Mouse (Mus musculus): ENCODE measurements at regions not wholly inside any gene's neighbourhood (a gene's known extent, or its start where the extent isn't known, plus 50 kb on each side); places are given as distances from the start of the nearest gene placed in this dataset.
A peak's percentile ranks its signal among the peaks of the same experiment; 100 is the strongest.
"Not testable (repeated sequence)": the region's sequence is repeated elsewhere in the genome, so short reads cannot be mapped to it uniquely, and the experiment has no call there.

- DNase-seq: no peak
Observed at GRCm38 (mm10) chr3:53792541-53792940, 52.3 kb upstream of the Gm10985 start.

DNA sequence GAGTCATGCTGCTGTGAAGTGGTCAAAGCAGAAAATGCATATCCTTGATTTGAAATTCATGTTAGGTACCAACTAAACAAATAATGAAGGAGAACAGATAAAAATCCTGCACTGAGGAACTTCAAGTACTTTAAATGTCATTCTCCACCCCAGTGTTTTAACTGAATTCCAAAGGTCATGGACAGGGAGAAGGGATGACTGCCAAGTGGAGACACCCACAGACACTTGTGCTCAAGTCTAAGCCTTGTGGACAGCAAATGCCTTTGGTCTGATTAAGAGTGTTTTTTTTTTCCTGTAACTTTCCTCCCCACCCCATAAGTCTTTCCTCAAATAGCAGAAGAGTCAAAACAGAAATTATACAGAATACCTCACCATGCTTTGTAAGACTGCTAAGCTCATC, 55.2 kb upstream of the Gm10985 start:
- DNase-seq: no peak

GRCm38 (mm10) chr3:53785201-53785600, 59.7 kb upstream of the Gm10985 start:
- no peak for DNase-seq

DNA sequence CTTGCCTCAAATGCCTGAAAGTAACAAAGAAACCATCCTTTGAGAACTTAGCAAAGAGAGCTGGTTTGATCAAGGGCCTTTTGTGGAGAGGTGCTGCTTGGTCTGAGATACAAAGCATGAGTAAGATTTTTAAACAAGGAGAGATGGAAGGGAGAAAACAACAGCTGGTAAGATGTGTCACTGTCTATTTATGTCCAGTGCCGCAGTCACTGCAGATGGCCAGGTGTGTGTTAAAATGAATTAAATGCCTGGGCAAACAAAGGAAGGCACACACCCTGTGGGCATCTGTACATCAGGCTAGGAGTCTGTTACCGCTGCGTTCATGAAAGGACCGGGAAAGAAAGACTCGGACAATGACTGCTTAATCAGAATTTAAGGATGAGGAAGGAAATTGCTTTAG, 68.2 kb upstream of the Gm10985 start:
- no peak for DNase-seq

GRCm38 (mm10) chr3:53767601-53768000, 77.3 kb upstream of the Gm10985 start:
- no peak for DNase-seq

DNA sequence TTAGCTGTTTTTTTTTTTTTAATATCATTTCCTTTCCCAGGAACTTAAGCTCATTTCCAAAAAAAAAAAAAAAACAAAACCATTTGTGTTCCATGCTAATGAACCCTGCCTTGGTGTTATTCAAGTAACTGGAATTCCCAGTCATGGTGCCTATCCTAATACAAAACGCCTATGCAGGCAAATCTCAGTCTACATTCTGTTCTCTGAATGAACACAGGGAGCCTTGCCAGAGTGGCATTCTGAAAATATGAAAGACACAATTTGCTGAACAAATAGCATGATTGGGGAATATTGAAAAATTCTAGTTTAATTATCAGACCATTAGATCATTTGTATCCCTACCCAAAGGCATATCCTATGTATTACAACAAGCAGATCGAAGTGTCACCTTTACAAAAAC, 80.9 kb upstream of the Gm10985 start:
- DNase-seq: no peak

DNA sequence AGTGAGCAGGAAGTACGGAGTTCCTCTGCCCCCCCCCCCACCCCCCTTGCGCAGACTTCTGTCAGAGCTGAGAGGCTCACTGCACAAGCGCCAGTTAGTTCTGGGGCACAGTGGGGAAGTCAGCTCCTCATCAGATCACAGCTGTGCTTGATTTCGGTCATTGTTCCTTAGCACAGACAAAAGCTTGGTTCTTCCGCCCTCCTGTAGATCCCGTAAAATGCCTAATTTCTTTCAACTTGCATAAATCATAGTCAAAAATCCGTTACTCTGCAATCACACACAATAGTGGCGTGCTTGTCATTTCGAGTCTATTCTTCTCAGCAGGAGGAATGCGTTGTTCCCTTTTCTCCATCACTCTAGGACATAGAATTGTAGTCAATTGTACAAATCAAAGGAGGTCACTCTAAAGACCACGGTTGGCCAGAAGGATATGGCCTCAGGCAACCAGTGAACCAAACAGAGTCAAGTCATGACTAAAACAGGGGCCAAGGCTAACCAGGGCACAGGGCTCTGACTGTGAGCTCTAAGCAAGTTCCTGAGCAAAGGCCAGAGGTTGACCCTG, 83.3 kb upstream of the Gm10985 start:
- DNase-seq: no peak

- no peak for DNase-seq
Observed at GRCm38 (mm10) chr3:53756115-53756853, 88.6 kb upstream of the Gm10985 start.

GRCm38 (mm10) chr3:53737161-53737560, 80.0 kb upstream of the Frem2 start:
- DNase-seq: no peak

DNA sequence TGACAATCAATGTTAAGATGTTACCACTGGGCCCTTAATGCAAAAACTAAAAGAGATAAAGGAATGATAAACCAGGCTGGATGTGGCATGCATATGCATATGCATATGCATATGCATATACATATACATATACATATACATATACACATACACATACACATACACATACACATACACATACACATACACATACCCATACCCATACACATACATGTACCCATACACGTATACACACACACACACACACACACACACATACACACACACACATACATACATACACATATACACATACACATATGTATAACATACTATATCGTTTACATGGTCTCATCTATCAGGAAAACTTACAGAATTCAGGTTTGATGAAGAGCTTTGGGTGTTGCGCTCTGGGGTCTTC, 78.5 kb upstream of the Frem2 start:
- not testable (repeated sequence) for DNase-seq

DNA sequence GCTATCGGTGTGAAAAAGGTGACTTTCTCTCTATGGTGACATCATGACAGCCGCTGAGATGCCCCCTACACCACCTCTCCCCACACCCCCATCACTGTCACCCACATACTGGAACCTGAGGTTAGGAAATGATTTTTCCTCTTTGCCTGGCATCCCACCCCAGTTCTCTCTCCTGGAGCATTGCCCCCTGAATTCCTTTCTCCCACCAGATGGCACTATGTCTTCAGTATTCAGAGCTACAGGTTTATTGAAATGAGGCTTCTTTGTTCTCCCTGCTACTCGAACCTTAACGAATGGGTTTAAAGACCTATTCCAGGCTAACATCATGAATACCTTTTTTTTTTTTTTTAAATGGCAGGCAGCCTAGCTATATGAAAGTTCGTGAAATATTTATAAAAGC, 78.0 kb upstream of the Frem2 start:
- no peak for DNase-seq

DNA sequence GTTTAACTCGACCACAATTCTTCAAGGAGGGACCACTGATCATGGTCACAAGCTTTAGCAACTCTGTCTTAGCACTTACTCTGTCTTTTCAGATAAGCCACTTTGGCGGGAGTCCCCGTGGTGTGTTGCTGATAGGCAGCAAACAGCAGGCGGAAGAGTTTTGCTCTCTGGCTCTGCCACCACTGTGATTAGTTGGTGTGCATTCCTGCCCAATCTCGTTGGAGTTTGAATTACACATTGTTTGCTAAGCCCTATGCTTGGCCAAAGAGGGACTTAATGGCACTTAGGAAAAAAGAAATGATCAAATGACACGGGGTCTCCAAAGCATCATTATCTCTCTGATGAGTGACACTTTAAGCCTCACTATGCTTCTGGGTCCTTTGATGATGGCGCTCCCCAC, 73.3 kb upstream of the Frem2 start:
- DNase-seq: no peak

DNA sequence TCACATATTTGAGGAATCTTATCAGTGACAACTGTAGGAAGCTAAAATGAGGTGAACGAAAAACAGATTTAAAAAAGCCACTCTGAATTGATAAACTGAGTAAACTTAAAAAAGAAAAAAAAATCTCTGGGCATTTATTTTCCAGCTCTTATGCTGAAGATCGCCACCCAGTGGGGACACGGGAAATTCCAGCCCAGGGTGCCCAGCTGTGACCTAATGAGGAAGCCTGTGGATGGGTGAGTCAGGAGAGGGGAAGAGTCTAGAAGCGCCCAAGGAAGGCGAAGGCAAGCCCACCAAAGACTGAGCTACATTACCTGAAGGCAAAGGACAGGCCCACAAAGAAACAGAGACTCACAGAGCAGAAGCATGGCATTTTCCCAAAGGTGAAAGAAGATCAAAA, 72.7 kb upstream of the Frem2 start:
- peak; percentile 45 for DNase-seq

DNA sequence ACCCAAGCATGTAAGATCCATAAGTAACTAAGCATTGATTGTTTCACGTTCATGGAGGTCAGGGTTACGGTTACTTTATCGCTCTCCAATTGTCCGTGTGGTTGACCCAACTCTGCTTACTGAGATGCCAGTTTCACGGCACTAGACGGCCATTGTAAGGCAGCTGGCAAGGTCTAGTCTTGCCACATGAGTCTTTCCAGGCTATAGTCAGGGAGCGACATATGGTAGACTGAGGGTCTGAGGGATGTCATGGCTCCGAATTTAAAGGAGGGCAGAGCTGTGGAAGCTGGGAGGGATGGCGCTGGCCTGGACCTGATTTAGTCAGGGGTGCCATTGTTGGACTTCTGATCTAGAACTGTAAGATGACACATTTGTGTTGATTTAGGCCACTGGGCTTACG, 72.0 kb upstream of the Frem2 start:
- DNase-seq: no peak

DNA sequence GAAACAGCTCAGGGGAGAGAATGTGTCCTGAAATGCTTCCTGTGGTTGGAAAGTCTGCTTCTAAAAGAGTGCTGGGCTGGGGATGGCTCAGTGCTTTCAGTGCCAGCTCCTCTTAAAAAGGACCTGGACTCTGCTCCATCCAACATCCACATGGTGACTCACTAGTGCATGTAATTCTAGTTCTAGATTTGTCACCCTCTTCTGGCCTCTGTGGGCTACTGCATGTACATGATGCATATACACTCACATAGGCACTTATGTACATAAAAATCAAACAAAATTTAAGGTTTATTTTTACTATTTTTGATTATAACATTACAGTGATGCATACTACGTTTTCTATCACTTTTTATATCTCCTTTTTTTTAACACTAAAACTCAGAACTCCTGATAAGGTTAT, 70.6 kb upstream of the Frem2 start:
- DNase-seq: no peak

GRCm38 (mm10) chr3:53707101-53707500, 49.9 kb upstream of the Frem2 start:
- no peak for DNase-seq

Measured in gastrocnemius, postnatal 10 days (tissue).